Mouse (Mus musculus) macrophage (primary cell): ENCODE results near the gene Pspc1. TPM values are rescaled to one million over a fixed set of nuclear protein-coding genes. Genes with fewer than 3 reads are reported as not detected.
"Not testable (repeated sequence)": the region's sequence is repeated elsewhere in the genome, so short reads cannot be mapped to it uniquely, and the experiment has no call there.

ENCODE experiments used
- H3K27ac ChIP-seq: fragments of 350-480 bp; formaldehyde crosslinking; 2 replicates; pipeline ENCODE4 v1.9.0; 2021
- H3K36me3 ChIP-seq: fragments of 350-480 bp; formaldehyde crosslinking; 2 replicates; pipeline ENCODE4 v1.9.0; 2021; ENCODE audit errors: inconsistent target
- H3K4me3 ChIP-seq: fragments of 350-480 bp; formaldehyde crosslinking; 2 replicates; pipeline ENCODE4 v1.9.0; 2021; ENCODE audit errors: inconsistent target
- H3K79me2 ChIP-seq: fragments of 350-480 bp; formaldehyde crosslinking; 2 replicates; pipeline ENCODE4 v1.9.0; 2021; ENCODE audit errors: inconsistent target
- WGBS: methylation state at CpG from one replicate; pipeline ENCODE4 v1.1.7; 2026; ENCODE audit warnings: inconsistent platforms; ENCODE audit not compliant: missing documents; 5-methylcytosine and 5-hydroxymethylcytosine counted together
- polyA plus RNA-seq: library from polyadenylated mRNA; stranded (reverse); fragments of 250-400 nt; gene quantifications from 3 replicates; pipeline ENCODE4 v1.2.4, GENCODE M21; 2018; ENCODE audit warnings: inconsistent platforms

Gene Pspc1
- polyA plus RNA-seq, 1 experiment from 2014 or later: 26.9 TPM

DNA sequence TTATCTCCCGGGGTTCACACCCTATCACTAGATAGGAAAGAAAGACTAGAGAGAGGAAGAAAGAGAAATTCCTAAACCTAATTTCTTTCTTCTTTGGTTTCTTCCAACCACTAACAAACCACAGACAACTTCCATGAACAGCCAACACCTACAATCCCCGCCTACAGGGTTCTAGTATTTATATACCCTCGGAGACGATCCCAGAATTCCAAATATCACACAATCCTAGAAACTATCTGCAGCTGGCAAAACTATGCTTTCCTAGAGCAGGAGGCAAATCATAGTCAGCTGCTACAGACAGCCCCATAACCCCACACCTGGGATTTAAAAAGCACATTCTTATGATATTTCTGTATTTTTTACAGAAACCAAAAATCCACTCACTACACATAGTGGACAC lies 2.7 kb downstream of the Pspc1 start:
- peaks cover 73% of the 10 kb centered on the region for H3K79me2 ChIP-seq
- H3K27ac ChIP-seq: no peak overlapping the region
- 60% methylated on average over 4 of the region's 4 CpGs for WGBS
- 0 out of 2 replicates have a peak, but pooled peaks cover 3% of the 10 kb centered on the region for H3K36me3 ChIP-seq
- no peak overlapping the region for H3K4me3 ChIP-seq

DNA sequence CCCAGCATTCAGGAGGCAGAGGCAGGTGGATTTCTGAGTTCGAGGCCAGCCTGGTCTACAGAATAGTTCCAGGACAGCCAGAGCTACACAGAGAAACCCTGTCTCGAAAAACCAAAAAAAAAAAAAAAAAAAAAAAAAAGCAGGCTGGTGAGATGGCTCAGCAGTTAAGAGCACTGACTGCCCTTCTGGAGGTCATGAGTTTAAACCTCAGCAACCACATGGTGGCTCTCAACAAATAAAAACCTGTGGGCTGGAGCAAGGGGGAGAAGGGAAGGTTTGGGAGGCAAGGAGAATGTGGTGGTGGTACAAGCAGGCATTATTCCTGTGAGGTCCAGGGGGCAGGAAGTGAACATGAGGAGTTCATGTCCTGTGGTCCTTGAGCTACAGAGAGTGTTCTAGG lies 11.7 kb downstream of the Pspc1 start:
- H3K27ac ChIP-seq, H3K4me3 ChIP-seq: not testable (repeated sequence)
- no CpG with 5 or more reads among the region's 2 CpGs for WGBS
- peaks cover 12% of the 10 kb centered on the region for H3K36me3 ChIP-seq
- H3K79me2 ChIP-seq: peaks cover 99% of the 10 kb centered on the region

DNA sequence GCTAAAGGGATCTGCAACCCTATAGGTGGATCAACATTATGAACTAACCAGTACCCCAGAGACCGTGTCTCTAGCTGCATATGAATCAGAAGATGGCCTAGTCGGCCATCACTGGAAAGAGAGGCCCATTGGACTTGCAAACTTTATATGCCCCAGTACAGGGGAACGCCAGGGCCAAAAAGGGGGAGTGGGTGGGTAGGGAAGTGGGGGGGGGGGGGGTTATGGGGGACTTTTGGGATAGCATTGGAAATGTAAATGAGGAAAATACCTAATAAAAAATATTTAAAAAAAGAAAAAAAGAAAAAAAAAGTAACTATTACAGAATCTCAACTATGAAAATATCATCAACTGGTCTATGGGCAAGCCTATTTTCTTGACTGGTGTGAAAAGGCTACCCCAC lies 13.0 kb downstream of the Pspc1 start:
- WGBS: 100% methylated on average over 2 of the region's 3 CpGs
- H3K4me3 ChIP-seq, H3K27ac ChIP-seq: not testable (repeated sequence)
- Histone ChIP-seq H3K79me2 (peaks cover 99% of the 10 kb centered on the region), H3K36me3 (peaks cover 20% of the 10 kb centered on the region)

DNA sequence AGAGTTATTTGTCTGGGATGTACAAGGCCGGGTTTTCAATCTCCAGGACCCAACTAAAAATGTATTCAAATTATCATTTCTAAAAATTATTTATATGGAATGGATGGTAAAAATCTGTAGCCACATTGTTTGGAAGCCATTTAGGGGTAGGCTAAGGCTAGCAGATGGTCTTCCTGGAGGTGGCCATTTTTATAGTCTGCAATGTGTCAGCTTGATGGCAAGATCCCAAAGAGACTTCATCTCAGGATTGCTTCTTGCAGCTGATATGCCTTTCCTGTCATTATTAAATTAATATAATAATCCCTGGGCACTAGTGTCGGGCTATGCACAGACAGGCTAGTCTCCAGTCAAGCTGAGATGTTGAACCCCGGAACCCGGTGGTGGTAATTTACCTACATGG lies 26.8 kb downstream of the Pspc1 start:
- 100% methylated on average over 3 of the region's 4 CpGs for WGBS
- Histone ChIP-seq H3K27ac (no peak overlapping the region), H3K36me3 (peaks cover 21% of the 10 kb centered on the region; the same call in 1 of the 2 replicates), H3K79me2 (peaks cover 54% of the 10 kb centered on the region; the same call in 1 of the 2 replicates), H3K4me3 (no peak overlapping the region)

DNA sequence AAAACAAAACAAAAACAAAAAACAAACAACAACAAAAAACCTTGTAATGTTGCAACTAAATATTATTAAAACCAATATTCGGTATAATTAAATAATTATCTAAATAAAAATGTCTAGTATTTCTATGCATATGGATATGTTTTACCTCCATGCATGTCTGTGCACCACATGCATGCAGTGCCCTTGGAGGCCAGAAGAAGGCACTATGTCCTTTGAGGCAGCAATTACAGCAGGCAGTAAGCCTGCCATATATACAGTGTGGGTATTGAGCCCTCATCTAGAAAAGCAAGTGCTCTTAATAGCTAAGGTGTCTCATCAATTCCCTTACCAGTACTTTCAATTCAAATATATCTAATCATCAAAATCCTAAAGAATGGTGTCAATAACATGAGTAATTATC lies 37.9 kb downstream of the Pspc1 start:
- Histone ChIP-seq H3K4me3 (no peak overlapping the region), H3K27ac (no peak overlapping the region), H3K36me3 (peaks cover 8% of the 10 kb centered on the region; the same call in 1 of the 2 replicates), H3K79me2 (peaks cover 84% of the 10 kb centered on the region)
- 93% methylated on average over 1 of the region's 1 CpGs for WGBS

DNA sequence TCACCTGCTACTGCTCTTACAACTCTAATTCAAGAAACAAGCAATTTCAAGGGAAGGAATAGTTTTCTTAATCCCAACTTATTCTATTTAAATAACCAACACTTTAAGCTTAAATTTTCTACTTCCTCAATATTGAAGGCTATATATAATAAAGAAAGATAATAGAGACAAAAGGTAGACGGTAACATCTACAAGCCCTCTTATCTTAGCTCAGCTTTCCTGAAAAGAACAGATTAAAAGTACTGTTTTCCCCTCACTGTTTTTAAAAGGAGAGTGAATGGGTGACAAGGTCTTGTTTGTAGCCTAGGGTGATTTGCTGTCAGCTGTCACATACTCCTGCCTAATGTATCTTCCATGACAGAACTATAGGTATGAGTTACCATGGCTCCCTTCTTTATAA lies 51.6 kb downstream of the Pspc1 start:
- 100% methylated on average over 1 of the region's 1 CpGs for WGBS

DNA sequence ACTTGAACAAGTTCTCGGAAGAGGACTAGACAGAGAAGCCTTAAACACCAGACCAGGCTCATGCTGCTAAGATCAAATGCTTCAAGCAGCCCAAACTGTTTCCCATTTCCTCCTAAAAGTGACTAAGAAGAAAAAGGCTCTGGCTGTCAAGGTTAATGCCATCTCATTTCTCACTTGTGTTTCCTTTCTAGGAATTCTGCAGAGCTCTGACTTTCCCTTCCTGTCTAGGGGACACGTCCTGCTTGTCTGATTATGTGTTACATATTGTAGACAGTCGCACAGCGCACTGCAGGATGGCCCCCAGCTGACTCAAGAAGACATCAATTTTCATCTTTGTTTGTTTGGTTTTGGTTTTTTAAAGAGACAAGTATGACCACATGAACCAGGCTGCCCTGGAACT lies 72.4 kb downstream of the Pspc1 start:
- no peak overlapping the region for H3K27ac ChIP-seq
- H3K4me3 ChIP-seq: no peak overlapping the region
- 75% methylated on average over 4 of the region's 4 CpGs for WGBS
- 0 out of 2 replicates have a peak, but pooled peaks cover 2% of the 10 kb centered on the region for H3K36me3 ChIP-seq
- H3K79me2 ChIP-seq: no peaks in the 10 kb centered on the region

More for the DNA sequence above, 51.6 kb downstream of the Pspc1 start:
- no peak overlapping the region for H3K27ac ChIP-seq
- no peaks in the 10 kb centered on the region for H3K36me3 ChIP-seq
- H3K79me2 ChIP-seq: peaks cover 24% of the 10 kb centered on the region; the same call in 1 of the 2 replicates
- no peak overlapping the region for H3K4me3 ChIP-seq

DNA sequence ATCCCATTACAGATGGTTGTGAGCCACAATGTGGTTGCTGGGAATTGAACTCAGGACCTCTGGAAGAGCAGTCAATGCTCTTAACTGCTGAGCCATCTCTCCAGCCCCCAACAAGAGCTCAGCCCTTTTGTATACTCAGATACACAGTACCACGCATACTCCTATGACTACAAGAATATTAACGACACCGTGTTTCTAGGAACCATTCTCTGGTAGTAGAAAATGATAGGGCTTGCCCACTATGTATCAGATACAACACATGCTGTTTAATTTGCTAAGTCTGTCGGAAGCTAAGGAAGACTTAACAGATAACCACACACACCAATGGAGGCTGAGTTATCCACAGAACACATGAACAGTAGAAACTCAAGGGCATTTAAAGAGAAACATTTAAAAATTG lies 75.5 kb downstream of the Pspc1 start:
- no peaks in the 10 kb centered on the region for H3K79me2 ChIP-seq
- 89% methylated on average over 4 of the region's 4 CpGs for WGBS
- no peak overlapping the region for H3K4me3 ChIP-seq
- H3K36me3 ChIP-seq: peaks cover 27% of the 10 kb centered on the region
- H3K27ac ChIP-seq: no peak overlapping the region

DNA sequence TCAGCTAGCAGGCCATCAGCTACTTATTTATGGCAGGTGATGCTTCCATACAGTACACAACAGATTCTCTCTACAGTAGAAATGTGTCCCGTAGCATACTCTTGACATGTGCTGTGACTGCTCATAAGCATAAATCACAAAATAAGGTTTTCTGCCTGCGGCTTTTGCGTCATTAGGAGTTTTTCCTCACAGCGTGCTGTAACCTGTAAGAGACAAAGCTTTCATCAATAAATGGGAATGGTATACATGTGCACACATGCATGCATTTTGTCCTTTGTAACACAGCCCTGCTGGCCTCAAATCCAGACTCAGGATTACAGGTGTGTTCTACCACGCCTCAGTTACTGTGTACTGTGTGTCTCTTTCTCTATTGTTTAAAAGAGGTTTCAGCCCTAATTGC lies 80.3 kb downstream of the Pspc1 start:
- H3K79me2 ChIP-seq: no peaks in the 10 kb centered on the region
- no peak overlapping the region for H3K4me3 ChIP-seq
- peaks cover 61% of the 10 kb centered on the region for H3K36me3 ChIP-seq
- no peak overlapping the region for H3K27ac ChIP-seq
- WGBS: 93% methylated on average over 5 of the region's 5 CpGs

DNA sequence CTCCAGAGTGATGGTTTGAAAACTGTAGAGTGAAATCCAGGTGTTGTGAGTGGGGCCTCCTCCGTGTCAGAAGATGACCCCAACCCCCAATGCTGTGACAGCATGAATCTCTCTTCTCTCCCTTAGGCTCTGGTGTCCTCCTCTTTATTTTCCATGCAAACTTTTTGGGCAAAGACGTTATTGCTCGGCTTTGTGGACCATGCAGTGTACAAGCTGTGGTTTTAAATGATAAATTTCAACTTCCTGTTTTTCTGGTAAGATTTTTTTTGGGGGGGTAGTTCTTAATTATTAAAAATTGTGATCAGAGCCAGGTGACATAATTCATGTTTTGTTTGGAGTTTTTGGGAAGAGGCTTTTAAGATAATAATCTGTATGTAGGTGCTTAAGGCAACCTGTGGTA lies 82.6 kb downstream of the Pspc1 start:
- Histone ChIP-seq H3K36me3 (peaks cover 62% of the 10 kb centered on the region), H3K27ac (no peak overlapping the region), H3K79me2 (no peaks in the 10 kb centered on the region), H3K4me3 (no peak overlapping the region)
- 44% methylated on average over 3 of the region's 3 CpGs for WGBS

DNA sequence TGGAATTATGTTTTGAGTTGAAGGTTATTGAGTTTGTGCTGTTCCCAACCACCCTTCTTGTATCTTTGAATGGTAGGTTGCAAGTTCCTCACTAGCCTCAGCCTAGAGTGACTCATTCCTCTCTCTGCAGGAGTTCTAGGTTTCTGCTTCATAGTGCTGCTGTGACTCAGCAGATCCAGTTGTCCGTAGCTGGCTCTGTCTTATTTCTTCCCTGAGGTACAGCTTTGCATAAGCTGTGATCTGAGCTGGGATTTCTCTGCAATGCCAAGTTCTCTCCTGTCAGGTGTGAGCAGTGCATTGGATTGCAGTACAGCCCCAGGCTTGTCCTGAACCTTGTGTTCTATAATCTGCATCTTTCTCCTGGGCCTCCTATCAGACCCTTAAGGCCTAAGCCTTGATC lies 88.3 kb downstream of the Pspc1 start:
- Histone ChIP-seq H3K79me2 (no peaks in the 10 kb centered on the region), H3K4me3 (no peak overlapping the region), H3K27ac (peak overlapping the region; percentile 84), H3K36me3 (peaks cover 25% of the 10 kb centered on the region; the same call in 1 of the 2 replicates)
- 7% methylated on average over 1 of the region's 1 CpGs for WGBS

DNA sequence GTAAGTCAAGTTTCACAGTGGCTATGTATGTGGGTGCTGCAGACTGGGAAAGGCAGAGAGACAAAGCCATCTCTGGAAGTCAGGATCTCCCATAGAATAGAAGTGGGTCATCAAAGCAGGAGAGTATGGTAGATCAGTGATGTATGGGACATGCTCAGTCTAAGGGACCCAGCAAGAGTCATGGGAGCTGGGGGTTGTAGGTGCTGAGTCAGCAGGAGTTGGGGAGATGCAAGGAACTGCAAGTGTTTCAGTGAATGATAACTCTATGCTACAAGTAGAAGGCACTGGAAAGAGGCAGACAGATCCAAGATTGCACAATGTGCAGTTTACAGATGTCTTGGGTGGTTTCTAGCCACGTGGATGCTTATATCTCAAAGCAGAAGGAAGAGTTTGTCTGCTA lies 89.0 kb downstream of the Pspc1 start:
- 30% methylated on average over 1 of the region's 1 CpGs for WGBS
- H3K36me3 ChIP-seq: peaks cover 20% of the 10 kb centered on the region; the same call in 1 of the 2 replicates
- peak overlapping the region; percentile 84 for H3K27ac ChIP-seq
- H3K4me3 ChIP-seq: no peak overlapping the region
- H3K79me2 ChIP-seq: no peaks in the 10 kb centered on the region

DNA sequence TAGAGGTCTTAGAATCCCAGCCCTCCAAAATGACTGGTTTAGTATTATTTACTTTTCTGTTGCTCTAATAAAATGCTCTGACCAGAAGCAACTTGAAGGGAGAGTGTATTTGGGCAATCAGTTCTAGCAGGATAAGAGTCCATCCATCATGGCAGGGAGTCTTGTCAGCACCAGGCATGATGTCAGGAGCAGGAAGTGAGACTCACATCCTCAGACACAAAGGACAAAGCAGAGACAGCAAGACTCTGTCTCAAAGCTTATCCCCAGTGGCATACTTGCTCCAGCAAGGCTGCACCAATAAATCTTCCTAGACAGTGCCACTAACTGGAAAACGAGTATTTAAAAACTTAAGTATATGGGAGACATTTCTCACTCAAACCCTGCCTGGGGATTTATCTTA lies 92.7 kb downstream of the Pspc1 start:
- no peak overlapping the region for H3K4me3 ChIP-seq
- no peaks in the 10 kb centered on the region for H3K79me2 ChIP-seq
- WGBS: 78% methylated on average over 1 of the region's 1 CpGs
- H3K36me3 ChIP-seq: peaks cover 6% of the 10 kb centered on the region; the same call in 1 of the 2 replicates
- H3K27ac ChIP-seq: no peak overlapping the region
